Mouse (Mus musculus) lung, adult 2 months (tissue): ENCODE measurements around the gene Dtx2.

Experiments used
- CTCF ChIP-seq: fragments of 200-500 bp; IDR thresholded peaks from 2 replicates; pipeline ENCODE4 v1.5.1; 2011; ENCODE audit warnings: mild to moderate bottlenecking, low read length, control low read depth; ENCODE audit not compliant: insufficient read depth
- POLR2A ChIP-seq: fragments of 200-500 bp; IDR thresholded peaks from 2 replicates; pipeline ENCODE4 v1.6.1; 2011; ENCODE audit warnings: low read depth, mild to moderate bottlenecking, control low read depth, low read length, borderline replicate concordance; ENCODE audit errors: extremely low read depth

DNA sequence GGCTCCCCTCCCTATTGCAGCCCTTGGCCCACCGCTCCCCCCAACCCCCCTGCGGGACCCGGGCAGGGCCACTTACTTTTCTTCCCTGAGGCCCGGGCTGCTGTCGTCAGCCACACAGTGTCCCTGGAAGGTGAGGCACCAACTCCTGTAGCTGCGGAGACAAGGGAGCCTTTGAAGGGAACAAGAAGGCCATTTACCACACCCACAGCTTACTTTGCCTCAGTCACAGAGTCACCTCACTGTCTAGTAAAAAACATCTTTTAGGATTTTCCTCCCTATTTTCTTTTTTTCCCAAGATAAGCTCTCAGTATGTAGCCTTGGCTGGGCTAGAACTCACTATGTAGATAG, 31.3 kb upstream of the Dtx2 start:
- TF ChIP-seq CTCF (no peak), POLR2A (no peak)
